30 mouse cellular contexts compared by ENCODE assay signal in the genomic region with DNA sequence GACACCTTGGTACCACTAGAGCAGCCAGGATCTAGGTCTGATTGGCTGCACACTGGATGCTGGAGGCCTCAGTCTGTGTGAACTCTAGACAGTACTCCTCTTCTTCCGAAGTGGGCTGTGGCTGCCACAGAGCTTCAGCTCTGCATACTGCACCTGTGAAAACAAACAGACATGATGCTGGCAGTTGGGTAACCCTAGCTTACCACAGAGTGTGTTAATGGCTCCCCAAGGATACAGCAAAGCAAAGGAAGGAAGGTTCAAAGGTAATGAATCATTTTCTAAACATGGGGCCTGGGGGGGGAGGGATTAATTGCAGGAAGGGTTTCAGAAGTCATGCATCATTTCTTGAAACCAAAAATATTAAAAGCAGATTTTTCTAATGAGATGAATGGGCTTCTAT.
DNase-seq lines count a peak whose midpoint lies in the region; ATAC-seq lines count a peak whose summit lies in the region.
"Had no signal": no experiment of that assay in that cellular context is flagged by ENCODE, and none has a peak within 500 bp of the region (broad histone marks: within the 10 kb centered on the region; RNA-seq: fewer than 3 reads in every experiment).

No protein-coding gene starts in this region.

- no peak for ATAC-seq in hindbrain, embryonic 12.5 days (ENCODE audit: low FRiP score)
- ATAC-seq in embryonic facial prominence, embryonic 14.5 days (ENCODE audit: low read depth), result peak; percentile 79
- ATAC-seq: forebrain, embryonic 16.5 days; liver, postnatal 0 days had no signal

- H3K36me3 ChIP-seq in hindbrain, embryonic 10.5 days, result no peaks in the 10 kb centered on the region
- H3K36me3 ChIP-seq in hindbrain, embryonic 12.5 days, result no peaks in the 10 kb centered on the region
- H3K36me3 ChIP-seq in embryonic facial prominence, embryonic 14.5 days (ENCODE audit: control insufficient read depth, insufficient read depth, low read length), result no peaks in the 10 kb centered on the region
- H3K36me3 ChIP-seq: embryonic facial prominence, embryonic 13.5 days; limb, embryonic 13.5 days; midbrain, embryonic 12.5 days; stomach, embryonic 15.5 days had no signal

- 0 out of 2 replicates have a peak, but pooled peaks cover 4% of the 10 kb centered on the region for H3K4me1 ChIP-seq in hindbrain, embryonic 10.5 days (replicated peaks)
- H3K4me1 ChIP-seq in hindbrain, embryonic 12.5 days, result no peaks in the 10 kb centered on the region
- H3K4me1 ChIP-seq in embryonic facial prominence, embryonic 14.5 days (ENCODE audit: control insufficient read depth, insufficient read depth, low read length), result no peaks in the 10 kb centered on the region
- H3K4me1 ChIP-seq: embryonic facial prominence, embryonic 13.5 days; limb, embryonic 13.5 days; midbrain, embryonic 12.5 days; stomach, embryonic 15.5 days had no signal

- H3K27me3 ChIP-seq in hindbrain, embryonic 10.5 days (ENCODE audit: insufficient read depth, poor library complexity, severe bottlenecking), result no peaks in the 10 kb centered on the region
- H3K27me3 ChIP-seq in hindbrain, embryonic 12.5 days, result no peaks in the 10 kb centered on the region
- no peaks in the 10 kb centered on the region for H3K27me3 ChIP-seq in embryonic facial prominence, embryonic 14.5 days (replicated peaks; ENCODE audit: control insufficient read depth, insufficient read depth, low read length)
- H3K27me3 ChIP-seq: embryonic facial prominence, embryonic 13.5 days; midbrain, embryonic 12.5 days; stomach, embryonic 15.5 days had no signal

- 65% methylated on average over 1 of the region's 1 CpGs for WGBS in hindbrain, embryonic 10.5 days
- WGBS in hindbrain, embryonic 12.5 days, result 76% methylated on average over 1 of the region's 1 CpGs
- 53% methylated on average over 1 of the region's 1 CpGs for WGBS in embryonic facial prominence, embryonic 14.5 days

- no peaks in the 10 kb centered on the region for H3K9me3 ChIP-seq in hindbrain, embryonic 10.5 days
- H3K9me3 ChIP-seq in hindbrain, embryonic 12.5 days (replicated peaks), result no peaks in the 10 kb centered on the region
- H3K9me3 ChIP-seq in embryonic facial prominence, embryonic 14.5 days (ENCODE audit: control insufficient read depth, low read length), result peaks cover 3% of the 10 kb centered on the region; the same call in 1 of the 2 replicates
- H3K9me3 ChIP-seq: embryonic facial prominence, embryonic 13.5 days; limb, embryonic 13.5 days; midbrain, embryonic 12.5 days; stomach, embryonic 15.5 days had no signal

- peak; percentile 10 for DNase-seq in hindbrain, embryonic 10.5 days (ENCODE audit: low spot score)
- peak; percentile 57 for DNase-seq in 3134 (ENCODE audit: extremely low read depth, insufficient read length, low spot score)
- peak; percentile 52 for DNase-seq in embryo, embryonic 10.5 days (ENCODE audit: low spot score)
- no peak for DNase-seq in embryonic facial prominence, embryonic 14.5 days (ENCODE audit: low spot score)
- DNase-seq in left cerebral cortex, postnatal 14 days (ENCODE audit: low spot score in 2 of 2), result no peak
- DNase-seq in left cerebral cortex, postnatal 4 days, result no peak
- DNase-seq in adrenal gland, postnatal 4 days (ENCODE audit: low spot score in 2 of 2), result no peak
- DNase-seq: adrenal gland, adult 8-10 months; cerebellum, adult 8-10 months; cerebellum, postnatal 36 days; gastrocnemius, postnatal 14 days; heart, adult 11 months; heart, postnatal 36 days; kidney, adult 18-20 months; kidney, postnatal 10 days; layer of hippocampus, postnatal 36 days; liver, postnatal 0 days; lung, postnatal 36 days; retina, postnatal 1 day; right cerebral cortex, postnatal 14 days had no signal

- no peak overlapping the region for H3K4me3 ChIP-seq in hindbrain, embryonic 10.5 days
- H3K4me3 ChIP-seq in hindbrain, embryonic 12.5 days, result no peak overlapping the region
- H3K4me3 ChIP-seq in embryonic facial prominence, embryonic 14.5 days (ENCODE audit: low read depth, low read length), result no peak overlapping the region
- H3K4me3 ChIP-seq: embryonic facial prominence, embryonic 13.5 days; erythroblast, embryonic 14.5 days; limb, embryonic 13.5 days; midbrain, embryonic 12.5 days; stomach, embryonic 15.5 days had no signal

- intact Hi-C loops in left cerebral cortex, postnatal 14 days (cut with DNase I), result no loop called here
- intact Hi-C loops in left cerebral cortex, postnatal 4 days (cut with DNase I), result no loop called here

- H3K27ac ChIP-seq in hindbrain, embryonic 10.5 days, result no peak overlapping the region
- no peak overlapping the region for H3K27ac ChIP-seq in hindbrain, embryonic 12.5 days
- H3K27ac ChIP-seq in embryonic facial prominence, embryonic 14.5 days (replicated peaks; ENCODE audit: low read depth, low read length), result no peak overlapping the region
- H3K27ac ChIP-seq: embryonic facial prominence, embryonic 13.5 days; hindbrain, embryonic 14.5 days; limb, embryonic 13.5 days; midbrain, embryonic 12.5 days; stomach, embryonic 15.5 days had no signal

- no peak overlapping the region for H3K9ac ChIP-seq in hindbrain, embryonic 12.5 days
- no peak overlapping the region for H3K9ac ChIP-seq in embryonic facial prominence, embryonic 14.5 days (ENCODE audit: low read depth, low read length)
- H3K9ac ChIP-seq: embryonic facial prominence, embryonic 13.5 days; hindbrain, embryonic 14.5 days; limb, embryonic 13.5 days; liver, postnatal 0 days; midbrain, embryonic 12.5 days; stomach, embryonic 15.5 days had no signal

- H3K4me2 ChIP-seq in hindbrain, embryonic 12.5 days (replicated peaks), result no peak overlapping the region
- H3K4me2 ChIP-seq in embryonic facial prominence, embryonic 14.5 days (ENCODE audit: low read depth, low read length), result no peak overlapping the region
- H3K4me2 ChIP-seq: embryonic facial prominence, embryonic 13.5 days; heart, embryonic 11.5 days; hindbrain, embryonic 14.5 days; limb, embryonic 13.5 days; liver, embryonic 11.5 days; midbrain, embryonic 12.5 days; stomach, embryonic 15.5 days had no signal

Comparison
In these comparisons a context has a peak if more than half of its experiments do, and no peak if none do; other contexts are left out.
1. DNase-seq: peak in hindbrain, embryonic 10.5 days (single experiment), 3134 (single experiment) and embryo, embryonic 10.5 days (single experiment); none in embryonic facial prominence, embryonic 14.5 days (single experiment), left cerebral cortex, postnatal 14 days (0 of 2), left cerebral cortex, postnatal 4 days (single experiment) and adrenal gland, postnatal 4 days (0 of 2).